Comparison of ENCODE assay signal across 9 mouse cellular contexts in the genomic region with DNA sequence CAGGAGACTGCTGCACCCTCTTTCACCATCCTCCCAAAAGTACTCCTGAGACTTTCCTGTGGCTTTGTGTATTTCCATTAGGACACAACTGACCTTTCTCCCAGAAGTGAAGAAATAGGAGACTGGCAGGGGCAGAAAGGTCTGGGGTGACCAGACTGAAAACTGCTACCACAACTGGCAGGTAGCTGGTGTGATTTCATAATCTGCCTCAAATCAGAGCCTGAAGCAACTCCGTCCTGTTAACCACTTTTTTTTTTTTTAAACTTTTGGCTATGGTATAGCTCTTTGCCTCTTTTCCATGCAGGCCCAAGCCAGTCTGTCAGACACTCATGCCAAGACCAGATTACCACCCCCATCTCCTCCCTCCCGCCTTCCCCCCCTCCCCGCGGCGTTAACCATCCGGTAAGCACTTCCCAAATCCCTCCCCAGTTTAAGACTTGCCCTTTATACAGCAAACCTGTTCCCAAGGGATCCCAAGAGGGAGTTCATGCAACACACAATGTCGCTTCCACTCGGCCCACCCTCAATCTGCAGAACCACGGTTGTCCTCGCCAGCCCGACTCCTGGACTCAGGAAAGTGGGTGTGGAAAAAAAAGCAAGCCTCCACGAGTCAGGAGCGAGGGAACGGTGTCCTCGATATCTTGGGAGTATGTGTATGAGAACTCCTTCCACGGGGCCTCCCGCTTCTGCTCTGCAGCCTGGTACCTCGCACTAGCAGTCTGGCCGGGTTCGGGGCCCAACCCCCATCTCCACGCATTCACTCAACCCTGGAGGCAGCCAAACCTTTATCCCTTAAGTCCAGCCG. TPM values are rescaled to one million over a fixed set of nuclear protein-coding genes. Genes with fewer than 3 reads are reported as not detected.
DNase-seq lines count a peak whose midpoint lies in the region; ATAC-seq and TF ChIP-seq lines count a peak whose summit lies in the region.
"Had no signal": no experiment of that assay in that cellular context is flagged by ENCODE, and none has a peak within 500 bp of the region (broad histone marks: within the 10 kb centered on the region; RNA-seq: fewer than 3 reads in every experiment).

No protein-coding gene starts in this region.

- H3K9me3 ChIP-seq in forebrain, embryonic 14.5 days (replicated peaks; ENCODE audit: control insufficient read depth, low read length): no peaks in the 10 kb centered on the region
- H3K9me3 ChIP-seq in intestine, embryonic 14.5 days (ENCODE audit: control insufficient read depth, low read length): no peaks in the 10 kb centered on the region
- H3K9me3 ChIP-seq in liver, embryonic 16.5 days (replicated peaks; ENCODE audit: control insufficient read depth, low read length): no peaks in the 10 kb centered on the region

- WGBS in kidney, adult 2 months: 3% methylated on average over 22 of the region's 22 CpGs
- WGBS in forebrain, embryonic 14.5 days: under 1% methylated on average over 22 of the region's 22 CpGs
- 2% methylated on average over 22 of the region's 22 CpGs for WGBS in intestine, embryonic 14.5 days
- WGBS in liver, embryonic 16.5 days (ENCODE audit: insufficient replicate concordance): 1% methylated on average over 22 of the region's 22 CpGs

- peak; percentile 47 for ATAC-seq in forebrain, embryonic 14.5 days
- peak; percentile 26 for ATAC-seq in intestine, embryonic 14.5 days (replicated peaks; ENCODE audit: low FRiP score, low TSS enrichment, low read depth)
- ATAC-seq in liver, embryonic 16.5 days (ENCODE audit: low read depth): no peak

- peak overlapping the region; percentile 63 for H3K4me3 ChIP-seq in kidney, adult 2 months (ENCODE audit: insufficient read depth, low read depth, low read length)
- H3K4me3 ChIP-seq in forebrain, embryonic 14.5 days (ENCODE audit: low read depth, low read length): peak overlapping the region; percentile 72
- peak overlapping the region; percentile 83 for H3K4me3 ChIP-seq in intestine, embryonic 14.5 days (ENCODE audit: low read depth, low read length)
- peak overlapping the region; percentile 89 for H3K4me3 ChIP-seq in liver, embryonic 16.5 days (ENCODE audit: low read depth, low read length)

- no peak overlapping the region for H3K27ac ChIP-seq in kidney, adult 2 months (ENCODE audit: insufficient read depth, low read depth, low read length)
- H3K27ac ChIP-seq in forebrain, embryonic 14.5 days (ENCODE audit: low read depth, low read length): peak overlapping the region; percentile 67
- peak overlapping the region; percentile 84; the same call in 1 of the 2 replicates for H3K27ac ChIP-seq in intestine, embryonic 14.5 days (ENCODE audit: low read depth)
- peak overlapping the region; percentile 93 for H3K27ac ChIP-seq in liver, embryonic 16.5 days (ENCODE audit: low read length)

- peaks cover 9% of the 10 kb centered on the region; the same call in 1 of the 2 replicates for H3K4me1 ChIP-seq in kidney, adult 2 months (ENCODE audit: control insufficient read depth, insufficient read depth, low read length)
- peaks cover 21% of the 10 kb centered on the region for H3K4me1 ChIP-seq in forebrain, embryonic 14.5 days (ENCODE audit: control insufficient read depth, insufficient read depth, low read length)
- H3K4me1 ChIP-seq in intestine, embryonic 14.5 days (replicated peaks; ENCODE audit: control insufficient read depth, insufficient read depth, low read length): peaks cover 40% of the 10 kb centered on the region
- peaks cover 72% of the 10 kb centered on the region for H3K4me1 ChIP-seq in liver, embryonic 16.5 days (ENCODE audit: control insufficient read depth, low read depth, low read length)

- H3K27me3 ChIP-seq in kidney, adult 2 months (replicated peaks; ENCODE audit: control insufficient read depth, insufficient read depth, low read length): no peaks in the 10 kb centered on the region
- no peaks in the 10 kb centered on the region for H3K27me3 ChIP-seq in forebrain, embryonic 14.5 days (replicated peaks; ENCODE audit: control insufficient read depth, insufficient read depth, low read length)
- H3K27me3 ChIP-seq in intestine, embryonic 14.5 days (replicated peaks; ENCODE audit: control insufficient read depth, insufficient read depth, low read length): no peaks in the 10 kb centered on the region
- no peaks in the 10 kb centered on the region; the same call in 1 of the 2 replicates for H3K27me3 ChIP-seq in liver, embryonic 16.5 days (ENCODE audit: control insufficient read depth, insufficient read depth, low read depth, low read length)

- TF ChIP-seq CTCF in kidney, adult 2 months (conservative IDR thresholded peaks at IDR 0.05; ENCODE audit: insufficient read depth, insufficient read length, low read depth, low read length): no peak

- H3K36me3 ChIP-seq in kidney, adult 2 months (ENCODE audit: control insufficient read depth, insufficient read depth, low read length): no peaks in the 10 kb centered on the region
- H3K36me3 ChIP-seq in forebrain, embryonic 14.5 days (ENCODE audit: control insufficient read depth, insufficient read depth, low read length): peaks cover 22% of the 10 kb centered on the region
- H3K36me3 ChIP-seq in intestine, embryonic 14.5 days (ENCODE audit: control insufficient read depth, insufficient read depth, low read length): peaks cover 15% of the 10 kb centered on the region
- no peaks in the 10 kb centered on the region for H3K36me3 ChIP-seq in liver, embryonic 16.5 days (ENCODE audit: control insufficient read depth, insufficient read depth)

- TF ChIP-seq POLR2A in kidney, adult 2 months (IDR thresholded peaks at IDR 0.05; ENCODE audit: low read depth, low read length): no peak

- peak overlapping the region; percentile 85 for H3K4me2 ChIP-seq in forebrain, embryonic 14.5 days (ENCODE audit: low read length)
- H3K4me2 ChIP-seq in intestine, embryonic 14.5 days (ENCODE audit: low read length): peak overlapping the region; percentile 59
- peak overlapping the region; percentile 86 for H3K4me2 ChIP-seq in liver, embryonic 16.5 days (ENCODE audit: low read depth, low read length)

- peak overlapping the region; percentile 87 for H3K9ac ChIP-seq in forebrain, embryonic 14.5 days (ENCODE audit: low read length)
- H3K9ac ChIP-seq in intestine, embryonic 14.5 days (ENCODE audit: low read length): peak overlapping the region; percentile 73
- peak overlapping the region; percentile 94 for H3K9ac ChIP-seq in liver, embryonic 16.5 days (ENCODE audit: low read depth, low read length)

- peak; percentile 27 for DNase-seq in kidney, adult 2 months
- DNase-seq in kidney, postnatal 14 days: no peak
- DNase-seq in Muller cell, postnatal 12 days (ENCODE audit: inconsistent ontology term): peak; percentile 21
- DNase-seq in forebrain, embryonic 14.5 days (ENCODE audit: low spot score): peak; percentile 43
- peak; percentile 71 for DNase-seq in intestine, embryonic 14.5 days (ENCODE audit: low spot score)
- no peak for DNase-seq in ovary, postnatal 36 days (ENCODE audit: low spot score)
- DNase-seq in urinary bladder, postnatal 10 days (ENCODE audit: low spot score): no peak

RNA-seq across cellular contexts. Expression of a gene that starts 0.9 kb away (rescaled TPM):
- polyA plus RNA-seq in kidney, adult 2 months (2012; rRNA removed): 57.2 and 60.2 TPM in 2 replicates
- polyA plus RNA-seq in forebrain, embryonic 14.5 days (2014; fragmentation: Nextera tagmentation; extraction: Ambion mirVana): 24.7 and 24.8 TPM in 2 replicates
- 7.2 and 8.5 TPM in 2 replicates for polyA plus RNA-seq in intestine, embryonic 14.5 days (2014; fragmentation: Nextera tagmentation; extraction: Ambion mirVana)
- polyA plus RNA-seq in liver, embryonic 16.5 days (2015; fragmentation: Nextera tagmentation; extraction: Ambion mirVana): 36.6 and 38.4 TPM in 2 replicates

RNA-seq across cellular contexts. Expression of a gene that starts 11.8 kb away (rescaled TPM):
- polyA plus RNA-seq in kidney, adult 2 months (2012; rRNA removed): not detected in 2 replicates
- polyA plus RNA-seq in forebrain, embryonic 14.5 days (2014; fragmentation: Nextera tagmentation; extraction: Ambion mirVana): not detected in 2 replicates
- polyA plus RNA-seq in intestine, embryonic 14.5 days (2014; fragmentation: Nextera tagmentation; extraction: Ambion mirVana): not detected in 2 replicates
- polyA plus RNA-seq in liver, embryonic 16.5 days (2015; fragmentation: Nextera tagmentation; extraction: Ambion mirVana): not detected in 2 replicates
- polyA plus RNA-seq: brain, embryonic 14.5 days had no signal

RNA-seq across cellular contexts. Expression of a gene that starts 35.4 kb away (rescaled TPM):
- polyA plus RNA-seq in kidney, adult 2 months (2012; rRNA removed): 0.26 and 0.34 TPM in 2 replicates
- not detected in 2 replicates for polyA plus RNA-seq in forebrain, embryonic 14.5 days (2014; fragmentation: Nextera tagmentation; extraction: Ambion mirVana)
- polyA plus RNA-seq in intestine, embryonic 14.5 days (2014; fragmentation: Nextera tagmentation; extraction: Ambion mirVana): 0.28 and 0.57 TPM in 2 replicates
- polyA plus RNA-seq in liver, embryonic 16.5 days (2015; fragmentation: Nextera tagmentation; extraction: Ambion mirVana): 0.60 and 0.85 TPM in 2 replicates

RNA-seq across cellular contexts. Expression of a gene that starts 39.2 kb away (rescaled TPM):
- polyA plus RNA-seq in kidney, adult 2 months (2012; rRNA removed): not detected in 2 replicates
- polyA plus RNA-seq in forebrain, embryonic 14.5 days (2014; fragmentation: Nextera tagmentation; extraction: Ambion mirVana): 0.88 and 1.3 TPM in 2 replicates
- polyA plus RNA-seq in intestine, embryonic 14.5 days (2014; fragmentation: Nextera tagmentation; extraction: Ambion mirVana): 1.2 and 1.3 TPM in 2 replicates
- 0.12 and 0.47 TPM in 2 replicates for polyA plus RNA-seq in liver, embryonic 16.5 days (2015; fragmentation: Nextera tagmentation; extraction: Ambion mirVana)

RNA-seq across cellular contexts. Expression of a gene that starts 39.9 kb away (rescaled TPM):
- polyA plus RNA-seq in kidney, adult 2 months (2012; rRNA removed): not detected in 2 replicates
- not detected in 2 replicates for polyA plus RNA-seq in forebrain, embryonic 14.5 days (2014; fragmentation: Nextera tagmentation; extraction: Ambion mirVana)
- not detected in 2 replicates for polyA plus RNA-seq in intestine, embryonic 14.5 days (2014; fragmentation: Nextera tagmentation; extraction: Ambion mirVana)
- not detected in 2 replicates for polyA plus RNA-seq in liver, embryonic 16.5 days (2015; fragmentation: Nextera tagmentation; extraction: Ambion mirVana)
- polyA plus RNA-seq: brain, embryonic 14.5 days had no signal

Comparison
In these comparisons a context has a peak if more than half of its experiments do, and no peak if none do; other contexts are left out.
1. DNase-seq: peak in kidney, adult 2 months (single experiment), Muller cell, postnatal 12 days (single experiment), forebrain, embryonic 14.5 days (single experiment) and intestine, embryonic 14.5 days (single experiment); none in kidney, postnatal 14 days (single experiment), ovary, postnatal 36 days (single experiment) and urinary bladder, postnatal 10 days (single experiment).
2. Peak in every context shown above with its lines, with median percentiles within 50 percentile points of each other: H3K4me3 ChIP-seq, H3K4me2 ChIP-seq and H3K9ac ChIP-seq.